Mouse (Mus musculus) erythroblast, embryonic 14.5 days (primary cell): ENCODE measurements at regions not wholly inside any gene's neighbourhood (a gene's known extent, or its start where the extent isn't known, plus 50 kb on each side); places are given as distances from the start of the nearest gene placed in this dataset.

Source experiments
- GATA1 ChIP-seq: IDR thresholded peaks from 2 replicates; pipeline ENCODE4 v1.6.1; 2012; ENCODE audit warnings: low read length, inconsistent platforms, mixed read lengths
- TAL1 ChIP-seq: IDR thresholded peaks from 3 replicates; pipeline ENCODE4 v1.6.1; 2012; ENCODE audit warnings: low read length, inconsistent platforms, mixed read lengths

DNA sequence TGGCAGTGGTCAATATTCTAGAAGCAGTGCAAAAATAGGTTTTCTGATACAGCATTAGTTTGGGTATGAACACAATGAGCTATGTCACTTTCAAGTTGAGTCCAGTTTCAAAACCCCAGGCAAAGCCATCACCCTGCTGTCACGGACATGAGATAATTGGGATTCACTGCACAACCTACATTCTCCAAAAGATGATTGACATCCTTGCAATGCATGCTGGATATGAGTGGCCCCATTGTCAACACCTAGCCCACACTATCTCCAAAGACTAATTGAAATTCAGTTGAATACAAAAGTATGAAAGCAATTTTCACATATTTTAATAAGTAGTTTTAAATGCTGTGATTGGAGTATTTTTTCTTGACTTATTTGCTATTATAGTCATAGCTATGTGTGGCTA is 783.7 kb upstream of the Tbl1xr1 start:
- TF ChIP-seq TAL1 (no peak), GATA1 (no peak)
